Mouse (Mus musculus): ENCODE data around the gene Adssl1. TPM values are rescaled to one million over a fixed set of nuclear protein-coding genes. Genes with fewer than 3 reads are reported as not detected.

Adssl1 gene
- total RNA-seq, 2 experiments from 2014 or later, result 221 to 269 TPM

GRCm38 (mm10) chr12:112620354-112621061 lies 663 bp downstream of the Adssl1 start:
- DNase-seq (ENCODE audit: low spot score in 2 of 2), result no peak

GRCm38 (mm10) chr12:112621900-112622299 lies 2.1 kb downstream of the Adssl1 start:
- DNase-seq (ENCODE audit: low spot score in 2 of 2), result no peak

GRCm38 (mm10) chr12:112623742-112624141 lies 3.9 kb downstream of the Adssl1 start:
- DNase-seq (ENCODE audit: low spot score in 2 of 2), result peak in 1 of 2 experiments; percentile 66

- no peak for DNase-seq (ENCODE audit: low spot score in 2 of 2)
Observed at GRCm38 (mm10) chr12:112625700-112626099, 5.9 kb downstream of the Adssl1 start.

- no peak for DNase-seq (ENCODE audit: low spot score in 2 of 2)
Observed at GRCm38 (mm10) chr12:112626455-112626854, 6.6 kb downstream of the Adssl1 start.

GRCm38 (mm10) chr12:112627097-112627881 lies 7.4 kb downstream of the Adssl1 start:
- DNase-seq (ENCODE audit: low spot score in 2 of 2), result no peak

- DNase-seq (ENCODE audit: low spot score in 2 of 2), result no peak
Observed at GRCm38 (mm10) chr12:112628197-112628596, 8.4 kb downstream of the Adssl1 start.

GRCm38 (mm10) chr12:112628928-112629721 lies 9.3 kb downstream of the Adssl1 start:
- DNase-seq (ENCODE audit: low spot score in 2 of 2), result no peak

GRCm38 (mm10) chr12:112630029-112630428 lies 10.2 kb downstream of the Adssl1 start:
- DNase-seq (ENCODE audit: low spot score in 2 of 2), result no peak

- no peak for DNase-seq (ENCODE audit: low spot score in 2 of 2)
Observed at GRCm38 (mm10) chr12:112630796-112631195, 11.0 kb downstream of the Adssl1 start.

GRCm38 (mm10) chr12:112631472-112631871 lies 11.6 kb downstream of the Adssl1 start:
- DNase-seq (ENCODE audit: low spot score in 2 of 2), result no peak

GRCm38 (mm10) chr12:112632084-112632777 lies 12.4 kb downstream of the Adssl1 start:
- DNase-seq (ENCODE audit: low spot score in 2 of 2), result no peak

- DNase-seq (ENCODE audit: low spot score in 2 of 2), result no peak
Observed at GRCm38 (mm10) chr12:112632907-112633306, 13.1 kb downstream of the Adssl1 start.

- no peak for DNase-seq (ENCODE audit: low spot score in 2 of 2)
Observed at GRCm38 (mm10) chr12:112633686-112634085, 13.8 kb downstream of the Adssl1 start.

- no peak for DNase-seq (ENCODE audit: low spot score in 2 of 2)
Observed at GRCm38 (mm10) chr12:112639526-112639925, 19.7 kb downstream of the Adssl1 start.

GRCm38 (mm10) chr12:112643126-112643525 lies 23.3 kb downstream of the Adssl1 start:
- no peak for DNase-seq (ENCODE audit: low spot score in 2 of 2)

GRCm38 (mm10) chr12:112644180-112644854 lies 24.5 kb downstream of the Adssl1 start, which contains the start of gene Siva1:
TSS of gene Siva1 (plus strand) at chr12:112644679.
- DNase-seq (ENCODE audit: low spot score in 2 of 2), result peak; percentile 97 to 100

GRCm38 (mm10) chr12:112644855-112645506 lies 25.1 kb downstream of the Adssl1 start:
- DNase-seq (ENCODE audit: low spot score in 2 of 2), result peak in 1 of 2 experiments; percentile 59

- DNase-seq (ENCODE audit: low spot score in 2 of 2), result no peak
Observed at GRCm38 (mm10) chr12:112646139-112646538, 26.3 kb downstream of the Adssl1 start.

- no peak for DNase-seq (ENCODE audit: low spot score in 2 of 2)
Observed at GRCm38 (mm10) chr12:112648081-112648480, 28.2 kb downstream of the Adssl1 start.

Data from gastrocnemius, postnatal 4 days (tissue).